Mouse (Mus musculus): ENCODE results near the gene Klhl29.

Klhl29 gene

GRCm38 (mm10) chr12:5254246-5254982 lies 121.1 kb downstream of the Klhl29 start:
- no peak for DNase-seq (ENCODE audit: low spot score)

- no peak for DNase-seq (ENCODE audit: low spot score)
These were observed 122.0 kb downstream of the Klhl29 start for GRCm38 (mm10) chr12:5253289-5254005.

DNA sequence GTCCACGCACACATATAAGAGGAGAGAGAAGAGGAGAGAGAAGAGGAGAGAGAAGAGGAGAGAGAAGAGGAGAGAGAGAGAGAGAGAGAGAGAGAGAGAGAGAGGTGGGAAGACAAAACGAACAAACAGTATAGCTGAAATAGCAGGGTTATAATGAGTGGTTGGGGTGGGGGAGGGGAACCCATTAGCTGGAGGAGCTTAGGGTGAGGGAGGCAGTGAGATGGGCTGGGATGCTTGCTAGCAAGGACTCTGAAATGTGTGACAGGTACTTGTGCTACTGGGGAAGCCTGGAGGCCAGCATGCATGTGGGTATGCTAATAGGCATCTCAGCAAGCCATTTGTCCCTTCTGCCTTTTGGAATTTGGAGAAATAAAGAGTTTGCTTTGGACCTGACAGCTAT lies 122.9 kb downstream of the Klhl29 start:
- DNase-seq (ENCODE audit: low spot score), result no peak

- peak; percentile 56 for DNase-seq (ENCODE audit: low spot score)
These were observed 125.4 kb downstream of the Klhl29 start for GRCm38 (mm10) chr12:5250042-5250441.

DNA sequence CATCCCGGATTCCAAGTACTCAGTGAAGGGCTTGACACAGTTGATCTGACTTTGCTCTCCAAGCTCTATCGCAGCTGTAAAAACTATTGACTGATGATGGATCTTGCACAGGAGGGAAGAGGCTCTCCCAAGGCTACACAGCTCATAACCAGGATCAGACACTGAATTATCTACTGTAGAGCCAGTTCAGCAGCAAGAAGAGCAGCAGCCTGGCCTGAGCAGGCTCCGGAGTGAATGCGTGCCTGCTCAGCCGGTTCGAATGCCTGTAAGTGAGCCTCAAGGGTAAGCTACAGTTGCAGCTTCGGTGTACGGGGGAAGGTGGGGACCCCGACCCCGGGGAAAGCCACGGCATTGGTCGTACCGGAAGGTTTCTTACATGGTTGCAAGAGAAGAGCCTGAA lies 126.4 kb downstream of the Klhl29 start:
- no peak for DNase-seq (ENCODE audit: low spot score)

DNA sequence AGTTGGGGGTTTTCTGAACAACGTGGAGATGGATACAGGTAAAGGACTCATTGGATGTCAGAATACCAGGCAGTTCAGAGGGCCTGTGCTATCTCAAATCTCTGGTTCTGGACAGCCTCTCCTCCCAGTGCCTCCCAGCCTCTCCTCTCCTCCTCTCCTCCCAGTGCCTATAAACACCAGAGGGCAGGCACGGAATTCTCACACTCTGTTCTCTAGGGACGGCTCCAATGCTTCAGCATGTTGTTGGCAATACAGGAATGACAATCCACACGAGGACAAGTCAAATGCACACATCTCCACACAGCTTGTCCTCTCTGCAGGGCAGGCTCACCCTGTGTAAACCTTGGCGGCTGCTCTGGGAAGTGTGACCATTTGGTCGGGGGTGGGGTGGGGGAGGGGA lies 128.0 kb downstream of the Klhl29 start:
- peak; percentile 57 for DNase-seq (ENCODE audit: low spot score)

- DNase-seq (ENCODE audit: low spot score), result peak; percentile 35
These were observed 128.7 kb downstream of the Klhl29 start for GRCm38 (mm10) chr12:5246721-5247341.

- peak; percentile 23 for DNase-seq (ENCODE audit: low spot score)
These were observed 129.3 kb downstream of the Klhl29 start for GRCm38 (mm10) chr12:5246193-5246621.

- DNase-seq (ENCODE audit: low spot score), result peak; percentile 15
These were observed 130.3 kb downstream of the Klhl29 start for GRCm38 (mm10) chr12:5245207-5245597.

- DNase-seq (ENCODE audit: low spot score), result no peak
These were observed 130.9 kb downstream of the Klhl29 start for GRCm38 (mm10) chr12:5244431-5245206.

DNA sequence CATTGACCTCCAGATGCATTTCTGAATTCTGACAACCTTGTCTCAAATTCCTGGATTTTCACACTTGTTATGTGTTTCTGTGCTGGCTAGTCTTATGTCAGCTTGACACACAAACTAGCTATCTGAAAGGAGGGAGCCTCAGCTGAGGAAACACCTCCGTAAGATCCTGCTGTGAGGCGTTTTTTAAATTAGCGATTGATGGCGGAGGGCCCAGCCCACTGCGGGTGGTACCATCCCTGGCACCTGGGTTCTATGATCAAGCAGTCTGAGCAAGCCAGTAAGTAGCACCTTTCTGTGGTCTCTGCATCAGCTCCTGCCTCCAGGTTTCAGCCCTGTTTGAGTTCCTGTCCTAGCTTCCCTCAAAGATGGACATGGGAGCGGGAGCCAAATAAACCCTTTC lies 131.6 kb downstream of the Klhl29 start:
- DNase-seq (ENCODE audit: low spot score), result no peak

DNA sequence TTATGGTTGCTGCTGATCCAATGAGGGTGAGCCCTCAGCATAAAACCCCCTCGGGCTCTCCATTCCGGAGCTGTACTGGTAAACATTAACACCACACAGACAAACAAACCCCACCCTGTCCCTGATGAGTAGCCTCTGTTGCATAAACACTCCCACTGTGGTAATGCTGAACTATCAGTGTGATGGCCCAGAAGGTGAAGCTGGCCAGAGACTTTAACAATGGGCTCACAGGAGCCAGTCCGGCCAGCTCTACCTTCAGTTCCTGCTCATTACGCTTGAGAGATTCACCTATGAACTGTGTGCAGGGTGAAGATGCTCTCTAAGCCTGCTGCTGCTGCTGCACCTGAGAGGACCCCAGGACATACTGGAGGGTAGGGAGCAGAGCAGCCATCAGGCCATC lies 132.0 kb downstream of the Klhl29 start:
- DNase-seq (ENCODE audit: low spot score), result no peak

GRCm38 (mm10) chr12:5242551-5243330 lies 132.7 kb downstream of the Klhl29 start:
- peak; percentile 21 for DNase-seq (ENCODE audit: low spot score)

- no peak for DNase-seq (ENCODE audit: low spot score)
These were observed 135.8 kb downstream of the Klhl29 start for GRCm38 (mm10) chr12:5239451-5240245.

DNA sequence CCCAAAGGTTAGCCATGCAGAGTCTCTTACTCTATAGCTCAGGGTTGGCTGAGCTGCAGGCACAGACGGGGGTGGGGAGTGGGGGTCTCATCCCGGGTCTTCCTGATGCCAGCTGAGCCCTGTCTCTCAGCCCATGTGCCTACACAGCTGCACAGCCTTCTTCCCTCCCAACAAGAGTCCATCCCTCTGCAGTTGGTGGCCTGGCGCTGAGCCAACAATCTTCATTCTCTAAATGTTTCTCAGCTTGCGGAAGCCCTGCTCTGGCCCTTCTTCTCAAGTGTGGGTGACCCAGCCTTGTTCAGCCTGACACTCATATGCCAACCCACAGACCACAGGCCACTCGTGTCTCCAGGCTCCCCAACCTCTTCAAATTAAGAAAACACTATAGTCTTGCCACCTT lies 138.4 kb downstream of the Klhl29 start:
- no peak for DNase-seq (ENCODE audit: low spot score)

GRCm38 (mm10) chr12:5235596-5235995 lies 139.9 kb downstream of the Klhl29 start:
- DNase-seq (ENCODE audit: low spot score), result no peak

GRCm38 (mm10) chr12:5230504-5230903 lies 145.0 kb downstream of the Klhl29 start:
- no peak for DNase-seq (ENCODE audit: low spot score)

GRCm38 (mm10) chr12:5226676-5227654 lies 148.5 kb downstream of the Klhl29 start:
- no peak for DNase-seq (ENCODE audit: low spot score)

DNA sequence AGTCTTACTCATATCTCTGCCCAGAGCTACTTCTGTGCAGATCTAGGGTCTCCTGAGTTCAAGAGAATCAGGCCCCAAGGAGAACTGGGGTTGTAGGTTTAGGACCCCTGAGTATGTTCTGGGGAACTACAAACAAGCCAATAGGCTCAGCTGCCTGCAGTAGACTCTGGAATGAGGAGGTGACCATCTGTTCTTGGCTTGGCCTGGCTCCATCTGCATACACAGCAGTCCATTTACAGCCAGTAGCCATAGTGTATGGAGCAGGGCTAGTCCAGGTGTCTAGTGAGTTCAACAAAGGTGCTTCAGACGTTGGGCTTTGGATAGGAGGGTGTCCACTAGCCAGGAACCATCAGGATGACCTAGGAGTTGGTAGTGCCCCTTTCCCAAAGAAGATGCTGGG lies 151.9 kb downstream of the Klhl29 start:
- no peak for DNase-seq (ENCODE audit: low spot score)

Data from testis, postnatal 14 days (tissue).